Mouse (Mus musculus) forebrain, postnatal 0 days (tissue): ENCODE data around the gene Barx2. TPM values are rescaled to one million over a fixed set of nuclear protein-coding genes. Genes with fewer than 3 reads are reported as not detected.

Experiments used
- ATAC-seq: fragments of 200-750 bp; cut with Nextera tagmentation; 2 replicates; pipeline ENCODE4 v1.8.0; 2017; ENCODE audit warnings: mild to moderate bottlenecking, moderate library complexity
- DNase-seq: peaks from one replicate; pipeline ENCODE4 v3.0.0-alpha.2; 2015
- H3K27ac ChIP-seq: fragments of 300-500 bp; sonication (generic); 2 replicates; pipeline ENCODE4 v1.5.1; 2014; ENCODE audit warnings: low read depth, mild to moderate bottlenecking, antibody characterized with exemption, low read length, moderate library complexity, mixed read lengths
- H3K27me3 ChIP-seq: fragments of 300-500 bp; sonication (generic); 2 replicates; pipeline ENCODE4 v1.6.1; 2014; ENCODE audit warnings: mild to moderate bottlenecking, low read length, mixed read lengths; ENCODE audit not compliant: insufficient read depth
- H3K36me3 ChIP-seq: fragments of 300-500 bp; sonication (generic); 2 replicates; pipeline ENCODE4 v1.6.1; 2014; ENCODE audit warnings: mild to moderate bottlenecking, moderate library complexity; ENCODE audit not compliant: insufficient read depth
- H3K4me1 ChIP-seq: fragments of 300-500 bp; sonication (generic); 2 replicates; pipeline ENCODE4 v1.6.1; 2014; ENCODE audit warnings: antibody characterized with exemption; ENCODE audit not compliant: insufficient read depth
- H3K4me2 ChIP-seq: fragments of 300-500 bp; sonication (generic); 2 replicates; pipeline ENCODE4 v1.6.1; 2014; ENCODE audit warnings: low read depth, mild to moderate bottlenecking, moderate library complexity
- H3K4me3 ChIP-seq: fragments of 300-500 bp; sonication (generic); 2 replicates; pipeline ENCODE4 v1.5.1; 2014; ENCODE audit warnings: low read depth, low read length, mixed read lengths
- H3K9ac ChIP-seq: fragments of 300-500 bp; sonication (generic); 2 replicates; pipeline ENCODE4 v1.6.1; 2014; ENCODE audit warnings: mild to moderate bottlenecking
- H3K9me3 ChIP-seq: fragments of 300-500 bp; sonication (generic); 2 replicates; pipeline ENCODE4 v1.6.1; 2016; ENCODE audit warnings: low read length
- CTCF ChIP-seq: sonication (generic); IDR thresholded peaks from 2 replicates; pipeline ENCODE4 v1.5.1; 2016; ENCODE audit warnings: antibody characterized with exemption, control low read depth, low read depth
- WGBS: fragments of 180-500 bp; shearing (Covaris S2); extraction: QIAGEN DNeasy Blood & Tissue Kit; methylation state at CpG from one replicate; pipeline ENCODE4 v1.1.7; 2014; 5-methylcytosine and 5-hydroxymethylcytosine counted together
- polyA plus RNA-seq: library from polyadenylated mRNA; unstranded; fragments of >200 nt; fragmentation: Nextera tagmentation; extraction: Ambion mirVana; gene quantifications from 2 replicates; pipeline ENCODE4 v1.2.1, GENCODE M21; 2015
- total RNA-seq: library from RNA; depleted of rRNA; stranded (reverse); fragments of >200 nt; gene quantifications from 2 replicates; pipeline ENCODE4 v1.2.3, GENCODE M21; 2014

The Barx2 gene
- total and polyA plus RNA-seq, 2 experiments from 2014 or later, result 0.19 to 1.0 TPM

DNA sequence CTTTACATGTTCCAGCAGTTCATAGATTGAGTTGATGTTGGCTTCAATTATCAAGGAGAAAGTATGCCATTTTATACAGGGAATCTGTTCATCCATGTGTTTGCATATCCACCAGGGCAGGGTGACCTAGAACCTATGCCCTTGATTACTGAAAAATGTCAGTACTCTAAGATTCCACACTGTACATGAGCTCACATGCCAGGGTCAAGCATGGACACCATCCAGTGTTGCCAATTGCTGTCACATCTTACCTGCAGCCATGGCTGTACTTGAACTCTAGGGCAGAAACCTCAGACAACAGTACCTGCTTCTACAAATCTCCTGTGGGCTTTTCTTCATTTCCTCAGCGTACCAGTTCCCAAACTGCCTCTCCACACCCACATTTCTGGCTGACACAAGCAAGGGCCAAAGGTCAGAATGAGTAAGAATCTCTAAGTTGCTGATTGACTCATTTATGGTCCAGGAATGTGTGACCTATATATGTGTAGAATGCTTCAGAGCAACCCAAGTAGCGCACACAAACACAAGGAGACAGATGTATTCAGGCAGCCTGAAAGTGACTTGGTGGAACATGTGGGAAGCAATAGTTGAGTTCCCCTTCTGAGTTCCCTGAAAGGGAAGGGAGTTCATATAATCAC lies 44.3 kb downstream of the Barx2 start:
- WGBS, result 89% methylated on average over 2 of the region's 2 CpGs

DNA sequence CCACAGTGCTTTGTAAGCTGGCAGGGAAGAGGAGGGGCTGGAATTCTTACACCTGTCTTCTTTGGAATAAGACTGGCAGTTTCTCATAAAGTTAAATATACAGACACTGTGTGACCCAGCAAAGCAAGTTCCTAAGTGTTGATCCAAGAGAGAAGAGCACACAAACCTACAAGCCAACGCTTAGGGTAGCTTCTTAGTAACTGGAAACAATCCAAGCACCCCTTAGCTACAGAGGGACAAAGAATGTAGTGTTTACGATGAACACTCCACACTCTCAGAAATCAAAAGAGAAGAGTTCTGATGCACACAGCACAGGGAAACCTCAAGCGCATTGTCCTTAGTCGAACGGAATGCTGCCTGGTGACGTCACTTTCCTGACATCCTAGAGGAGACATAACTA lies 49.4 kb downstream of the Barx2 start:
- no peak for DNase-seq
- WGBS, result 67% methylated on average over 6 of the region's 6 CpGs
- no peaks in the 10 kb centered on the region for H3K9me3 ChIP-seq

More for the DNA sequence above, 44.3 kb downstream of the Barx2 start:
- TF ChIP-seq CTCF, result no peak
- DNase-seq, result no peak
- Histone ChIP-seq H3K4me1 (no peaks in the 10 kb centered on the region), H3K9me3 (no peaks in the 10 kb centered on the region), H3K9ac (no peak overlapping the region), H3K4me3 (no peak overlapping the region), H3K36me3 (no peaks in the 10 kb centered on the region), H3K4me2 (no peak overlapping the region), H3K27me3 (no peaks in the 10 kb centered on the region), H3K27ac (no peak overlapping the region)
- no peak for ATAC-seq

DNA sequence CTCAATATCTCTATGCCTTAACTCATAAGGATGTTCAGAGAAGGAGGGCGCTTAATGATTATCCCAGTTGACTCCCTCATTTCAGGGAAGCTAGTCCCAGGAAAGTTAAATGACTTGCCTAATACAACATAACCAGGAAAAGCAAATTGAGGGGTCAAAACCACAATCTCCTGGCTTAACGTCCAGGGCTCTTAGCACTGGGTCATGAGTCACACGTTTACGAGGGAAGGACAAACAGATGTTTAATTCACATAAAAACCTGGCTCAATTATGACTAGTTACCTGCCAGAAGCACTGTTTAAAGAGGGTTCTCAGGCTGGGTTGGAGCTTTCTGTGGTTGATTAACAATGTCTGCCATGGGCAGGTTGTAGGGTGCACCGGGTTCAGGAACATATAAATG lies 53.8 kb downstream of the Barx2 start:
- ATAC-seq (no peak), DNase-seq (no peak)
- no peak overlapping the region for H3K4me3 ChIP-seq
- H3K36me3 ChIP-seq, result no peaks in the 10 kb centered on the region
- WGBS, result 90% methylated on average over 5 of the region's 5 CpGs
- no peak for TF ChIP-seq CTCF
- no peak overlapping the region for H3K4me2 ChIP-seq
- no peak overlapping the region for H3K9ac ChIP-seq
- H3K4me1 ChIP-seq, result peaks cover 7% of the 10 kb centered on the region
- no peaks in the 10 kb centered on the region for H3K27me3 ChIP-seq
- H3K27ac ChIP-seq, result no peak overlapping the region
- no peaks in the 10 kb centered on the region for H3K9me3 ChIP-seq

More for the DNA sequence above, 49.4 kb downstream of the Barx2 start:
- Histone ChIP-seq H3K36me3 (no peaks in the 10 kb centered on the region), H3K4me1 (no peaks in the 10 kb centered on the region), H3K4me2 (no peak overlapping the region), H3K27ac (no peak overlapping the region), H3K9ac (no peak overlapping the region), H3K4me3 (no peak overlapping the region), H3K27me3 (no peaks in the 10 kb centered on the region)
- TF ChIP-seq CTCF, result no peak
- ATAC-seq, result no peak

DNA sequence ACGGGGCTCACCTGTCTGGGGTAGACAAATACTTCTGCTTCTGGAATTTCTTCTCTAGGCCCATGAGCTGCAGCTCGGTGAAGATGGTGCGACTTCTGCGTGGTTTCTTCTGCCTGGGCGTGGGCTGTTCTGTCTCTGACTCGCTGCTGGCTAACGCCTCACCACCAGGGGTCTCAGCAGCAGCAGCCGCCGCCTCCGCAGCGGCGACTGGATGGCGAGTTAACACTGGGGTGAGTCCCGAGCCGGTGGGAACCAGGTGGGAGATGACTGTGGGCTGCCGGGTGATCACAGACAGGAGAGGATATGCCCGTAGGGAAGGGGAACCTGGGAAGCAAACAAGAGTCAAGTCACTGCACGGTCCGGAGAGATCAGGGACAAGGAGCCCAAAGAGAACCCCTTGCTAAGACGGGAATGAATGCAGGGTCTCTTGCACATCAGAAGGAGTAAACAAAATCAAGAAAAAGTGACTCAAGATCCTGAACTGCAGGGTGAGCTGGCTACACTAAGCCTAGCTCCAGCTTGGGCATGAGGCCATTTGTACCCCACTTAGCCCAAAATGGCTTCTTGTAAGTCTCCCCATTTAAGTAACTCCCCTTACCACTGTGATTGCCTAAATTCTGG lies 54.4 kb downstream of the Barx2 start:
- no peaks in the 10 kb centered on the region for H3K36me3 ChIP-seq
- H3K9me3 ChIP-seq, result no peaks in the 10 kb centered on the region
- TF ChIP-seq CTCF, result peak; percentile 73
- peaks cover 7% of the 10 kb centered on the region for H3K4me1 ChIP-seq
- no peaks in the 10 kb centered on the region for H3K27me3 ChIP-seq
- peak; percentile 50 for DNase-seq
- H3K4me3 ChIP-seq, result peak overlapping the region; percentile 6; the same call in 1 of the 2 replicates
- H3K4me2 ChIP-seq, result peak overlapping the region; percentile 45
- no peak overlapping the region for H3K9ac ChIP-seq
- 7% methylated on average over 20 of the region's 20 CpGs for WGBS
- H3K27ac ChIP-seq, result no peak overlapping the region
- peak; percentile 72 for ATAC-seq

DNA sequence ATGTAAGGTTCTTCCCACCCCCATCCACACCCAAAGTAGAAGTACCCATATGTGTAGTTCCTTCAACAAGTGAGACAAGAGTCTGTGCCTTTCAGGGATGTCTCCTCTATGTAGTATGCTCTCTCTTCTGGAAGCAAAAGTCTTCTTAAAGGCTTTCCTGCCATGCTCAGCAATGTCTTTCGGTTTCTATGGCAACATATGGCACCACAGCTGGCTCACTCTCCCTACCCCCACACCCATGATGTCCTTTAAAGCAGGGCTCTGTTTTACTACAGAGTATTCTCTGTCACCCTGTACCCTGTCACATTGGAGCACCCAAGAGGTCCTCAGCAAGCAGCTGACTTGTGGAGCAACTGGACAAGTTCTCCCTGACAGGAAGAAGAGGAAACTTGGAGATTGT lies 55.8 kb downstream of the Barx2 start:
- peak; percentile 79 for ATAC-seq
- H3K4me1 ChIP-seq, result peaks cover 7% of the 10 kb centered on the region
- DNase-seq, result peak; percentile 69
- no peak for TF ChIP-seq CTCF
- H3K27ac ChIP-seq, result no peak overlapping the region
- no peaks in the 10 kb centered on the region for H3K9me3 ChIP-seq
- no peak overlapping the region for H3K9ac ChIP-seq
- no peaks in the 10 kb centered on the region for H3K27me3 ChIP-seq
- H3K36me3 ChIP-seq, result no peaks in the 10 kb centered on the region
- no peak overlapping the region for H3K4me3 ChIP-seq
- no peak overlapping the region for H3K4me2 ChIP-seq
- WGBS, result 85% methylated on average over 1 of the region's 1 CpGs

DNA sequence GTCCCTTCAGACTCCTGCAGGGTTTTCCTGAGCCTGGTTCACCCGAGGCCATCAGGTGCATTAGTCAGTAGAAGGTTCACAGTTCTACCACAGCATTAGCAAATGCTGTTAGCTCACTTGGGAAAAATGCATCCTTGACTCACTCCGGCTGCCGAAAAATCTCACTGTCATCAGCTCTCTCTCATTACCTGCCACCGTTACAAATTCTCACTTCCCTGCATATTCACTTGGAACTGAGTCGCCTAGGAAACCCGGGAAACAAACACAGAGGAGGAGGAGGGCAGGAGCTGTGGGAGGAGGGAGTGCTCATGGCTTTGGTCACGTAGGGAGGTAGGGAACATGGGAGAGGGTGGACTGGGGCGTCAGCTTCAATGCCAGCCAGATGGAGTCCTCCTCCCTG lies 56.8 kb downstream of the Barx2 start:
- no peaks in the 10 kb centered on the region for H3K9me3 ChIP-seq
- no peaks in the 10 kb centered on the region for H3K36me3 ChIP-seq
- no peak overlapping the region for H3K9ac ChIP-seq
- no peak overlapping the region for H3K4me3 ChIP-seq
- H3K4me1 ChIP-seq, result peaks cover 7% of the 10 kb centered on the region
- WGBS, result 43% methylated on average over 8 of the region's 8 CpGs
- no peak for TF ChIP-seq CTCF
- no peak overlapping the region for H3K4me2 ChIP-seq
- H3K27ac ChIP-seq, result no peak overlapping the region
- ATAC-seq (0 out of 2 replicates have a peak, but pooled peaks have one; percentile 24), DNase-seq (peak; percentile 14)
- no peaks in the 10 kb centered on the region for H3K27me3 ChIP-seq

DNA sequence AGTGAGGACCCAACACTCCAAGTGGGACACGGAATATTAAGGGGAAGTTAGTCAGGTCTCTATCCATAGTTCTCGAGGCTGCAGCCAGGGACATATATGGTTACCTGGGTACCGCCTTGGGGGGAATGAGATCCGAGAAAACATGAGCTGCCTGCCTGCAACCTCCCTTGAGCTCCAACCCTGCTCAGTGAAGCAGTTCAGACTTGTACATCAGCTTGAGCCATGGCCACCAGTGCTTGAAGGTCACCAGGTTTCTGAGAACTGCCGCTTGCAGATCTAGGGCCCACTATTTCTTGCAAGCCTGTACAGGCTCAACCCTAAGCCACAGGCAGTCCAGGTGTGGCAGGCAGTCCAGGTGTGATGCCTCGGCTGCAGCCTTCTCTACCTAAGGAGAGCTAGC lies 57.6 kb downstream of the Barx2 start:
- DNase-seq (no peak), ATAC-seq (no peak)
- Histone ChIP-seq H3K36me3 (no peaks in the 10 kb centered on the region), H3K9ac (no peak overlapping the region), H3K4me2 (no peak overlapping the region), H3K4me3 (no peak overlapping the region), H3K27ac (no peak overlapping the region), H3K9me3 (no peaks in the 10 kb centered on the region), H3K4me1 (peaks cover 7% of the 10 kb centered on the region), H3K27me3 (no peaks in the 10 kb centered on the region)
- no peak for TF ChIP-seq CTCF
- WGBS, result 88% methylated on average over 6 of the region's 6 CpGs
